Mouse (Mus musculus) ES-E14 (cell line): ENCODE results near the gene Wnt3a.

Experiments used
- HCFC1 ChIP-seq: IDR thresholded peaks from 2 replicates; pipeline ENCODE4 v1.6.1; 2012; ENCODE audit warnings: low read length, inconsistent platforms, borderline replicate concordance; ENCODE audit not compliant: insufficient read depth
- ZNF384 ChIP-seq: IDR thresholded peaks from 2 replicates; pipeline ENCODE4 v1.6.1; 2012; ENCODE audit warnings: low read depth, low read length, inconsistent platforms

DNA sequence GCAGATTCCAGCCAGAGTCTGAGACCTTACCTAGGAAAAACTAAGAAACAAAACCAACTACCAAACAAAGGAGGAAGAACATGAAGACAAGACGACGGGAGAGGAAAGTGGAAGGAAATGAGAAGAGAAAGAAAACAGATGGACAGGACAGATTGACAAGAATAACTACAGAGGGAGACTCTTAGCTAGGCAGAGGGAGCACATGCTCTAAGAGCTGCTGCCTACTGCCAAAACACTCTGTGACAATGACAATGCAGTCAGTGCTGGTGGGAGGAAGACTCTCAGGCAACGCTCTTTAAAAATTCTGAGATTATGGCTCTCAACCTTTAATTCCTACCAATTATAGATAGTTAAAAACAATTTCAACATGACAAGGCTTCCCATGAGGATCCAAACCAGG lies 73.6 kb downstream of the Wnt3a start:
- no peak for TF ChIP-seq HCFC1
- TF ChIP-seq ZNF384: no peak
